Mouse (Mus musculus) liver, postnatal 0 days (tissue): ENCODE results near the gene Ubxn10.

Experiments
- CTCF ChIP-seq: sonication (generic); IDR thresholded peaks from 2 replicates; pipeline ENCODE4 v1.5.1; 2016; ENCODE audit warnings: antibody characterized with exemption, low read depth
- EP300 ChIP-seq: IDR thresholded peaks from 2 replicates; pipeline ENCODE4 v1.6.1; 2016; ENCODE audit warnings: antibody characterized with exemption, low read depth, mild to moderate bottlenecking

- TF ChIP-seq EP300 (no peak), CTCF (no peak)
These were observed 35.0 kb upstream of the Ubxn10 start for GRCm38 (mm10) chr4:138771970-138772369.
